Mouse (Mus musculus): Measurements from ENCODE around the gene Armc2.

GRCm38 (mm10) chr10:41992059-41992440, 26.2 kb downstream of the Armc2 start:
- TF ChIP-seq ETS1 (conservative IDR thresholded peaks at IDR 0.05; ENCODE audit: low read depth, low read length) (no peak), MAZ (IDR thresholded peaks at IDR 0.05; ENCODE audit: low read depth, low read length) (no peak), MAX (IDR thresholded peaks at IDR 0.05; ENCODE audit: low read length) (no peak), CTCF (conservative IDR thresholded peaks at IDR 0.05 in 1 of 2, IDR thresholded peaks at IDR 0.05 in 1 of 2; ENCODE audit: low read depth in 2 of 2, low read length in 2 of 2) (no peak)

All from CH12.LX (cell line).